ENCODE assay signal across 32 mouse cellular contexts in the genomic region with DNA sequence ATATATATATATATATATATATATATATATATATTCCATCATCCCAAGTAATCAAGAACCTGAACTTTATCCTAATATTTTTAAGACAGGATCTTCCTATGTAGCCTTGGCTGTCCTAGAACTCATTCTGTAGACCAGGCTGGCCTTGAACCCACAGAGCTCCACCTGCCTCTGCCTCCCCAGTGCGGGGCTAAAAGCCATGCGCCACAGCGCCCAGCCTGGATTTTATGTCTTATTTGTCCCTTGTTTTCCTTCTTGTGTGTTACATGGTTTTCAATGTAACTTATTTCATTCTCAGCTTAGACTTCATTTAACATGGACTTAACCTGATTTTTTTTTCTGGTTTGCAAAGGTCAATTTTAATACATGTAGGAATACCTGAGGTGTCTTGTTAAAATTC. TPM values are rescaled to one million over a fixed set of nuclear protein-coding genes. Genes with fewer than 3 reads are reported as not detected.
"Had no signal": no experiment of that assay in that cellular context is flagged by ENCODE, and none has a peak within 500 bp of the region (broad histone marks: within the 10 kb centered on the region; RNA-seq: fewer than 3 reads in every experiment).

No protein-coding gene starts in this region.

- DNase-seq: heart, postnatal 14 days; heart, postnatal 36 days; heart, postnatal 4 days; kidney, adult 11 months; kidney, adult 18-20 months; kidney, adult 2 months; kidney, adult 8-10 months; kidney, adult 9 months; kidney, postnatal 10 days; kidney, postnatal 14 days; kidney, postnatal 25 days; kidney, postnatal 36 days; kidney, postnatal 4 days; layer of hippocampus, adult 9-11 months; layer of hippocampus, postnatal 36 days had no signal

- H3K27me3 ChIP-seq: heart, embryonic 12.5 days; heart, embryonic 13.5 days; heart, embryonic 15.5 days; hindbrain, embryonic 12.5 days; hindbrain, embryonic 13.5 days; hindbrain, embryonic 15.5 days; intestine, embryonic 15.5 days; kidney, embryonic 15.5 days had no signal

- H3K27ac ChIP-seq: heart, embryonic 10.5 days; heart, embryonic 13.5 days; heart, embryonic 15.5 days; hindbrain, embryonic 10.5 days; hindbrain, embryonic 12.5 days; hindbrain, embryonic 13.5 days; hindbrain, embryonic 14.5 days; hindbrain, embryonic 15.5 days; hindbrain, postnatal 0 days; intestine, embryonic 15.5 days; kidney, embryonic 15.5 days; kidney, postnatal 0 days; layer of hippocampus, adult 2 months; left cerebral cortex, adult 2 months had no signal

- H3K4me2 ChIP-seq: heart, embryonic 11.5 days; heart, embryonic 12.5 days; heart, embryonic 13.5 days; heart, embryonic 15.5 days; hindbrain, embryonic 12.5 days; hindbrain, embryonic 13.5 days; hindbrain, embryonic 14.5 days; hindbrain, embryonic 15.5 days; intestine, embryonic 15.5 days; kidney, embryonic 15.5 days had no signal

- H3K9ac ChIP-seq: heart, embryonic 12.5 days; heart, embryonic 13.5 days; heart, embryonic 15.5 days; hindbrain, embryonic 12.5 days; hindbrain, embryonic 13.5 days; hindbrain, embryonic 14.5 days; hindbrain, embryonic 15.5 days; intestine, embryonic 15.5 days; kidney, embryonic 15.5 days had no signal

- H3K4me1 ChIP-seq: hindbrain, embryonic 12.5 days; hindbrain, embryonic 13.5 days; hindbrain, embryonic 15.5 days had no signal

- H3K9me3 ChIP-seq: heart, embryonic 10.5 days; heart, embryonic 13.5 days; heart, embryonic 15.5 days; hindbrain, embryonic 10.5 days; hindbrain, embryonic 15.5 days; intestine, embryonic 15.5 days; kidney, embryonic 15.5 days had no signal

- H3K4me3 ChIP-seq: heart, embryonic 10.5 days; heart, embryonic 12.5 days; heart, embryonic 13.5 days; heart, embryonic 15.5 days; hindbrain, embryonic 10.5 days; hindbrain, embryonic 12.5 days; hindbrain, embryonic 13.5 days; hindbrain, embryonic 15.5 days; intestine, embryonic 15.5 days; kidney, embryonic 15.5 days; layer of hippocampus, adult 2 months; left cerebral cortex, adult 2 months had no signal

- H3K36me3 ChIP-seq: heart, embryonic 12.5 days; heart, embryonic 13.5 days; heart, embryonic 15.5 days; hindbrain, embryonic 13.5 days; hindbrain, embryonic 15.5 days; intestine, embryonic 15.5 days; kidney, embryonic 15.5 days had no signal

RNA-seq across cellular contexts. Expression of a gene that starts 39.2 kb away (rescaled TPM):
- total RNA-seq: hematopoietic stem cell, adult 5-6 weeks had no signal
